Mouse (Mus musculus) forebrain, embryonic 12.5 days (tissue): Measurements from ENCODE around the gene Cdrt4. TPM values are rescaled to one million over a fixed set of nuclear protein-coding genes. Genes with fewer than 3 reads are reported as not detected.

Source experiments
- ATAC-seq: fragments of 200-750 bp; cut with Nextera tagmentation; 2 replicates; pipeline ENCODE4 v1.8.0; 2017; ENCODE audit warnings: moderate TSS enrichment; ENCODE audit not compliant: low FRiP score
- H3K27ac ChIP-seq: fragments of 300-500 bp; sonication (generic); 2 replicates; pipeline ENCODE4 v1.5.1; 2016; ENCODE audit warnings: mild to moderate bottlenecking
- H3K27me3 ChIP-seq: fragments of 300-500 bp; sonication (generic); 2 replicates; pipeline ENCODE4 v1.6.1; 2016; ENCODE audit warnings: mild to moderate bottlenecking
- H3K36me3 ChIP-seq: fragments of 300-500 bp; sonication (generic); replicated peaks from 2 replicates; pipeline ENCODE4 v1.6.1; 2016; ENCODE audit warnings: mild to moderate bottlenecking
- H3K4me1 ChIP-seq: fragments of 300-500 bp; sonication (generic); 2 replicates; pipeline ENCODE4 v1.6.1; 2016
- H3K4me2 ChIP-seq: fragments of 300-500 bp; sonication (generic); 2 replicates; pipeline ENCODE4 v1.6.1; 2016; ENCODE audit warnings: mild to moderate bottlenecking, moderate library complexity
- H3K4me3 ChIP-seq: fragments of 300-500 bp; sonication (generic); replicated peaks from 2 replicates; pipeline ENCODE4 v1.5.1; 2016; ENCODE audit warnings: mild to moderate bottlenecking
- H3K9ac ChIP-seq: fragments of 300-500 bp; sonication (generic); 2 replicates; pipeline ENCODE4 v1.6.1; 2016; ENCODE audit warnings: mild to moderate bottlenecking
- H3K9me3 ChIP-seq: fragments of 300-500 bp; sonication (generic); 2 replicates; pipeline ENCODE4 v1.6.1; 2016
- WGBS: fragments of 180-500 bp; shearing (Covaris S2); methylation state at CpG from one replicate; pipeline ENCODE4 v1.1.7; 2016; 5-methylcytosine and 5-hydroxymethylcytosine counted together
- polyA plus RNA-seq: library from polyadenylated mRNA; unstranded; fragments of >200 nt; fragmentation: Nextera tagmentation; extraction: Ambion mirVana; gene quantifications from 2 replicates; pipeline ENCODE4 v1.2.1, GENCODE M21; 2016

Gene Cdrt4
- polyA plus RNA-seq, 1 experiment from 2014 or later, result not detected

DNA sequence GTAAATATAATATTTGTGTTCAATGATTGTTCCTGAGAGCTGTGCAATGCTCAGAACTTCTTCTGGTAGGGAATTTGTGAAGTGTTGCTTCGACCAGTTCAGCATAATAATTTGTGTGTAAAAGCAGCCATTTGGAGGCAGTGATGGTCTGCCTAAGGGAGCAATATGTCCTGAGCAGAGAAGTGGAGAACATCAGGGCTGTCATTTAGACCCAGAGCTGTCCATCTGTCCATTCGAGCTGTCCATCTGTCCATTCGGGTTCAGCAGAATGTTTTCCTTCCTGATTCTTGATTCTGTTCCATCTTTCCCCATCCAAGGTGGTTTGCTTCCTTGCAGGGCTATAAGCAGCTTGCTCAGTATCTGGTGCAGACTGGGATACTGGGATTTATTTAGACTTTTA is 33.4 kb downstream of the Cdrt4 start:
- Histone ChIP-seq H3K27me3 (no peaks in the 10 kb centered on the region), H3K27ac (no peak overlapping the region), H3K36me3 (no peaks in the 10 kb centered on the region), H3K9me3 (no peaks in the 10 kb centered on the region), H3K9ac (no peak overlapping the region), H3K4me2 (no peak overlapping the region), H3K4me3 (no peak overlapping the region), H3K4me1 (peaks cover 19% of the 10 kb centered on the region)
- no peak for ATAC-seq
- 82% methylated on average over 3 of the region's 3 CpGs for WGBS

- Histone ChIP-seq H3K4me3 (no peak overlapping the region), H3K4me1 (peaks cover 19% of the 10 kb centered on the region), H3K4me2 (no peak overlapping the region), H3K27ac (no peak overlapping the region), H3K9ac (no peak overlapping the region), H3K27me3 (no peaks in the 10 kb centered on the region), H3K9me3 (no peaks in the 10 kb centered on the region), H3K36me3 (no peaks in the 10 kb centered on the region)
- WGBS, result 78% methylated on average over 3 of the region's 3 CpGs
- ATAC-seq, result no peak
Measured at GRCm38 (mm10) chr11:62985075-62985474, 34.1 kb downstream of the Cdrt4 start.

- Histone ChIP-seq H3K27ac (no peak overlapping the region), H3K4me3 (no peak overlapping the region), H3K4me1 (peaks cover 19% of the 10 kb centered on the region), H3K36me3 (no peaks in the 10 kb centered on the region), H3K9me3 (no peaks in the 10 kb centered on the region), H3K27me3 (no peaks in the 10 kb centered on the region), H3K4me2 (no peak overlapping the region), H3K9ac (no peak overlapping the region)
- 71% methylated on average over 4 of the region's 4 CpGs for WGBS
- ATAC-seq, result no peak
Measured at GRCm38 (mm10) chr11:62986578-62986977, 35.6 kb downstream of the Cdrt4 start.

GRCm38 (mm10) chr11:62990150-62990685 is 39.2 kb downstream of the Cdrt4 start:
- no peak overlapping the region for H3K27ac ChIP-seq
- WGBS, result 86% methylated on average over 3 of the region's 3 CpGs
- peaks cover 5% of the 10 kb centered on the region for H3K4me1 ChIP-seq
- no peak overlapping the region for H3K4me3 ChIP-seq
- H3K36me3 ChIP-seq, result no peaks in the 10 kb centered on the region
- no peaks in the 10 kb centered on the region for H3K9me3 ChIP-seq
- no peak overlapping the region for H3K9ac ChIP-seq
- ATAC-seq, result no peak
- H3K4me2 ChIP-seq, result no peak overlapping the region
- no peaks in the 10 kb centered on the region for H3K27me3 ChIP-seq

DNA sequence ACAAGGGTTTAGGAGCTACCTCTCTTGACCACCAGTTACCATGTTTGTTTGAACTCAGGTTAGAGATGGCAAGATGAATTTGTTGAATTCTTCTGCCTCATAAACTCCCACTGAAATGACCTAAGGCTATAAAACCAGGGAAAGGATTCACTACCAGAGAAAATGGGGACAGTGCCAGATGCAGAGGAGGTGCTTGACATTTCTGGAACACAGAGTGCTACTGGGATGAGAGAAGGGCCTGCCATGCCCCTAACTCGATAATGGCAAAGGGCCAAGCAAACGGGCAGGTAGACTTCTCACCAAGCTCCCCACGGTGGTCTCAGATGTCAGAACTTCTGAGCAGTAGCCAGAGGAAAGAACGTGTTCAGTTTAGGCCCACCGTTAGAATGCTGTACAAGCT is 39.8 kb downstream of the Cdrt4 start:
- WGBS, result 79% methylated on average over 5 of the region's 5 CpGs
- no peak for ATAC-seq

GRCm38 (mm10) chr11:62992545-62993242 is 41.7 kb downstream of the Cdrt4 start:
- 92% methylated on average over 13 of the region's 13 CpGs for WGBS
- no peaks in the 10 kb centered on the region for H3K9me3 ChIP-seq
- peaks cover 3% of the 10 kb centered on the region for H3K4me1 ChIP-seq
- no peak overlapping the region for H3K27ac ChIP-seq
- no peak overlapping the region for H3K4me2 ChIP-seq
- no peaks in the 10 kb centered on the region for H3K36me3 ChIP-seq
- H3K9ac ChIP-seq, result no peak overlapping the region
- H3K27me3 ChIP-seq, result no peaks in the 10 kb centered on the region
- no peak overlapping the region for H3K4me3 ChIP-seq
- ATAC-seq, result no peak

More for the DNA sequence above, 39.8 kb downstream of the Cdrt4 start:
- Histone ChIP-seq H3K9ac (no peak overlapping the region), H3K4me3 (no peak overlapping the region), H3K4me1 (peaks cover 2% of the 10 kb centered on the region), H3K27me3 (no peaks in the 10 kb centered on the region), H3K4me2 (no peak overlapping the region), H3K36me3 (no peaks in the 10 kb centered on the region), H3K27ac (no peak overlapping the region), H3K9me3 (no peaks in the 10 kb centered on the region)

GRCm38 (mm10) chr11:62995066-62995754 is 44.2 kb downstream of the Cdrt4 start:
- no peaks in the 10 kb centered on the region for H3K9me3 ChIP-seq
- H3K9ac ChIP-seq, result no peak overlapping the region
- no peak for ATAC-seq
- peaks cover 11% of the 10 kb centered on the region for H3K4me1 ChIP-seq
- H3K4me2 ChIP-seq, result no peak overlapping the region
- H3K27ac ChIP-seq, result no peak overlapping the region
- H3K4me3 ChIP-seq, result no peak overlapping the region
- no peaks in the 10 kb centered on the region for H3K36me3 ChIP-seq
- whole genome bisulfite sequencing, result 88% methylated on average over 9 of the region's 9 CpGs
- no peaks in the 10 kb centered on the region for H3K27me3 ChIP-seq

- Histone ChIP-seq H3K9ac (no peak overlapping the region), H3K4me1 (peaks cover 11% of the 10 kb centered on the region), H3K4me2 (no peak overlapping the region), H3K9me3 (no peaks in the 10 kb centered on the region), H3K27me3 (no peaks in the 10 kb centered on the region), H3K27ac (no peak overlapping the region), H3K36me3 (no peaks in the 10 kb centered on the region), H3K4me3 (no peak overlapping the region)
- 78% methylated on average over 5 of the region's 5 CpGs for WGBS
- ATAC-seq, result no peak
Measured at GRCm38 (mm10) chr11:62995755-62996521, 44.9 kb downstream of the Cdrt4 start.

DNA sequence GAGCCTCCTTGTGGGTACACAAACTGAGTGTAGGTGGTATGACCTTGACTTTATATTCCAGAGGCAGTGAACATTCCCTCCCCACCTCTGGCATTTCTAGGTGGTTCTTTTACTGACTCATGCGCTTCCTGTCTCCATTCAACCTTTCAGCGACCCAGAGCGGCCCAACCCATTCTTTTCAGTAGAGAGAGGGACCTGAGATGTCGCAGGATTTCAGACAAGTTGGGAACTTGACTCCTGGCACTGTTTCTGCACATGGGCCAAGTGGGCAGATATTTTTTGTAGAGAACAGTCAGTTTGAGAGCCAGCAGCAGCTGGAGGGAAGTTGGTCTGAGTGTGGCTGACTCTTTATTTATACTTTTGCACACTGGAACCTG is 45.5 kb downstream of the Cdrt4 start:
- Histone ChIP-seq H3K4me2 (no peak overlapping the region), H3K27ac (no peak overlapping the region), H3K4me3 (no peak overlapping the region), H3K36me3 (no peaks in the 10 kb centered on the region), H3K4me1 (peaks cover 11% of the 10 kb centered on the region), H3K9me3 (no peaks in the 10 kb centered on the region), H3K9ac (no peak overlapping the region), H3K27me3 (no peaks in the 10 kb centered on the region)
- 82% methylated on average over 4 of the region's 4 CpGs for WGBS
- no peak for ATAC-seq

DNA sequence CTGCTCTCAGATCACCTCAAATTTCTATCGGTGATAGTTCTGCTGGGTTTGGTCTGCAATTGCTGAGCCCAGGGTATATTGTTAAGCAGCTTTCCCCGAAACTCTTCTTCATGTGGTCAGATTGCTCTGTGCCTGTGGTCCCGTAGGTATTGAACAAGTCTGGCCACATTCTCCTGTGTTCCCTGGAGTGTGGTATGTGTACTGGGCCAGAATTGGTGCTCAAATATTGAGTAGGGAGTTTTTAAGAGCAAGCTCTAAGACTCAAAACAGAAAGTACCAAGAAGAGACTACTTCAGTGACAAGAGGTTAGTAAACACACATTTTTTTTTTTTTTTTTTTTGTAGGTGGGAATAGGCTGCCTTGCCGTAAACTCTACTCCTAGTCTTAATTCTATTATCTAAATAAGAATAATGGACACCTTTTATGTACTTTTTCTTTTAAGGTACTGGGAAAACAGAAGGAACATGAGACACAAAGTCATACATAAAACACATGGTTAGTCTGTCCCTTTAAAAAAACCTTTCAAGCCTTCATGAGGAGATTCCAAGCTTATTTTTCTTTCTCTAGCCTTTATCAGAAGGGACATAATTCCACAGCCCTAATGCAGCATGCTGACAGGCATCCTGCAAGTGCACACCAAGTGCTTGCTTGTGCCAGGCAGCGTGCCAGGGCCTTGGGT is 46.2 kb downstream of the Cdrt4 start:
- WGBS, result 81% methylated on average over 5 of the region's 5 CpGs
- H3K27ac ChIP-seq, result no peak overlapping the region

DNA sequence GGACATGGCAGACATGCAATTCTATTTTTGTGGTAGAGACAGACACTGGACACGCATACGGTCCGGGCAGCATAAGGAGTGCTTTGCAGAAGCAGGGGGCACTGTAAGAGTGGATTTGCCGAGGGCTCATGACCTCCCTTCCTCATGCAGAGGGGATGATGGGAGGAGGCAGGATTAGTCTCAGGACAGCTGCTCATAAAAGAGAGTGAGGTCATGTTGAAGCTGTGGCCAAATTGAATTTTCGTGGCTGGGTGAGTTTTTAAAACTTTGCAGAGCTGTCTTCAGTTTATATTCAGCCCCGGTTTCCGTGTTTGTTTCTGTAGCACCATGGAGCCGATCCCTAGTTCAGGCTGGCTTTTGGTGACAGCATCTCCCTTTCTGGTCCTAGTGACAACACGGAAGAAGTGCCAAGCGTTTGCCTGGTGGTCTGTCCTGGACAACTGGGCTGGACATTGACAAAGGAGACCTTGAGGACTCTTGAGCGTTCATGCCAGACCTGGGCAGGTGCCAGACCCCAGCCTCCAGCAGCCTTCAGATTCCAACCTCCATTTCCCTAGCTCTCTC is 46.8 kb downstream of the Cdrt4 start:
- no peaks in the 10 kb centered on the region for H3K9me3 ChIP-seq
- ATAC-seq, result no peak
- 39% methylated on average over 11 of the region's 11 CpGs for WGBS
- no peaks in the 10 kb centered on the region for H3K27me3 ChIP-seq
- no peak overlapping the region for H3K4me2 ChIP-seq
- no peak overlapping the region for H3K4me3 ChIP-seq
- H3K36me3 ChIP-seq, result no peaks in the 10 kb centered on the region
- H3K27ac ChIP-seq, result no peak overlapping the region
- peaks cover 11% of the 10 kb centered on the region for H3K4me1 ChIP-seq
- no peak overlapping the region for H3K9ac ChIP-seq

More for the DNA sequence above, 46.2 kb downstream of the Cdrt4 start:
- Histone ChIP-seq H3K9me3 (no peaks in the 10 kb centered on the region), H3K27me3 (no peaks in the 10 kb centered on the region), H3K4me1 (peaks cover 11% of the 10 kb centered on the region), H3K9ac (no peak overlapping the region), H3K36me3 (no peaks in the 10 kb centered on the region), H3K4me2 (no peak overlapping the region), H3K4me3 (no peak overlapping the region)
- ATAC-seq, result no peak

- no peaks in the 10 kb centered on the region for H3K9me3 ChIP-seq
- H3K27me3 ChIP-seq, result no peaks in the 10 kb centered on the region
- peaks cover 11% of the 10 kb centered on the region for H3K4me1 ChIP-seq
- no peak overlapping the region for H3K27ac ChIP-seq
- H3K4me3 ChIP-seq, result no peak overlapping the region
- 95% methylated on average over 8 of the region's 8 CpGs for WGBS
- no peak overlapping the region for H3K4me2 ChIP-seq
- H3K9ac ChIP-seq, result no peak overlapping the region
- no peaks in the 10 kb centered on the region for H3K36me3 ChIP-seq
- no peak for ATAC-seq
Measured at GRCm38 (mm10) chr11:63000126-63000525, 49.1 kb downstream of the Cdrt4 start.
